In the genomic region with DNA sequence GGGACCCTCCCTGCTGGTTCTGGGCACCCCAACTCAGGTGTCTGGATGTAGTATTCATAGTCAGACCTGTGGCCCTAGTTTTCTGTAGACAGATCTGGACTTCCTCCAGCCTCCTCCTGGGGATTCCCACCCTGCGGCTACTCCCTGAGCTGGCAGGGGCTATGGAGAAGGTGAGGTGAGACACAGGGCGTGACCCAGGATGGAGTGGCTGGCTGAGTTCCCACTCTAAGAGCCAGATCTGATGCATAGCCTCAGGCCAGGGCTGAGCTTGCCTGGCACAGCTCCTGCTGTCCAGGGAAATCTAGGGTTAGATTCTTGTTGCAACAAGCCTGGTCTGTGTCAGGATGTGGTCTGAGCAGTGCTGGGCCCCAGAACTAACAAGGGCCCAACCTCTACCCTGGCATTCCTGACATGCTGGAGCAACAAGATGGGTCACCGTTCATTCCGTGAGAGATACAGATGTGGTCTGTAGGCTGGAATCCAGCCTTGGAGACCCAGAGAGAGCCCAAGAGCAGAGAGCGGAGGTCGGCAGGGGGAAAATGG, we compare ENCODE assay signal across 19 mouse cellular contexts. TPM values are rescaled to one million over a fixed set of nuclear protein-coding genes. Genes with fewer than 3 reads are reported as not detected.
A peak's percentile ranks its signal among the peaks of the same experiment; 100 is the strongest.
DNase-seq lines count a peak whose midpoint lies in the region; ATAC-seq and TF ChIP-seq lines count a peak whose summit lies in the region.
"Had no signal": no experiment of that assay in that cellular context is flagged by ENCODE, and none has a peak within 500 bp of the region (broad histone marks: within the 10 kb centered on the region; RNA-seq: fewer than 3 reads in every experiment).

No protein-coding gene starts in this region.

- H3K27me3 ChIP-seq in heart, embryonic 15.5 days, result no peaks in the 10 kb centered on the region
- no peaks in the 10 kb centered on the region for H3K27me3 ChIP-seq in heart, embryonic 10.5 days (ENCODE audit: insufficient read depth, poor library complexity, severe bottlenecking)
- H3K27me3 ChIP-seq in lung, postnatal 0 days (replicated peaks; ENCODE audit: insufficient read depth, low read length), result no peaks in the 10 kb centered on the region
- H3K27me3 ChIP-seq: embryonic facial prominence, embryonic 12.5 days; hindbrain, embryonic 13.5 days; limb, embryonic 12.5 days; liver, embryonic 15.5 days had no signal

- TF ChIP-seq CTCF in lung, postnatal 0 days (IDR thresholded peaks at IDR 0.05), result no peak

- intact Hi-C loops in left cerebral cortex, postnatal 10 days (cut with DNase I), result no loop called here

- H3K9me3 ChIP-seq in heart, embryonic 15.5 days (replicated peaks), result no peaks in the 10 kb centered on the region
- H3K9me3 ChIP-seq in heart, embryonic 10.5 days, result no peaks in the 10 kb centered on the region
- no peaks in the 10 kb centered on the region for H3K9me3 ChIP-seq in lung, postnatal 0 days (ENCODE audit: low read length)
- H3K9me3 ChIP-seq: embryonic facial prominence, embryonic 12.5 days; hindbrain, embryonic 13.5 days; limb, embryonic 12.5 days; liver, embryonic 15.5 days; megakaryocyte, embryonic 14.5 days had no signal

- H3K9ac ChIP-seq in heart, embryonic 15.5 days, result no peak overlapping the region
- H3K9ac ChIP-seq in lung, postnatal 0 days (replicated peaks; ENCODE audit: low read depth), result no peak overlapping the region
- H3K9ac ChIP-seq: embryonic facial prominence, embryonic 12.5 days; hindbrain, embryonic 13.5 days; limb, embryonic 12.5 days; liver, embryonic 15.5 days had no signal

- H3K4me2 ChIP-seq in heart, embryonic 15.5 days, result no peak overlapping the region
- H3K4me2 ChIP-seq in lung, postnatal 0 days (replicated peaks; ENCODE audit: low read depth, low read length), result no peak overlapping the region
- H3K4me2 ChIP-seq: embryonic facial prominence, embryonic 12.5 days; hindbrain, embryonic 13.5 days; limb, embryonic 12.5 days; liver, embryonic 15.5 days had no signal

- WGBS in heart, embryonic 15.5 days, result 62% methylated on average over 6 of the region's 6 CpGs
- WGBS in heart, embryonic 10.5 days, result 73% methylated on average over 6 of the region's 6 CpGs
- WGBS in lung, postnatal 0 days, result 68% methylated on average over 6 of the region's 6 CpGs

- ATAC-seq in heart, embryonic 15.5 days (replicated peaks; ENCODE audit: insufficient number of reproducible peaks, insufficient read depth, low FRiP score, low read depth), result 0 out of 2 replicates have a peak, but pooled peaks have one; percentile 29
- peak; percentile 59 for ATAC-seq in lung, postnatal 0 days

- no peaks in the 10 kb centered on the region for H3K36me3 ChIP-seq in heart, embryonic 15.5 days
- H3K36me3 ChIP-seq in heart, embryonic 10.5 days, result no peaks in the 10 kb centered on the region
- no peaks in the 10 kb centered on the region for H3K36me3 ChIP-seq in lung, postnatal 0 days (ENCODE audit: insufficient read depth, low read length)
- H3K36me3 ChIP-seq: embryonic facial prominence, embryonic 12.5 days; hindbrain, embryonic 13.5 days; limb, embryonic 12.5 days; liver, embryonic 15.5 days had no signal

- DNase-seq in heart, embryonic 10.5 days (ENCODE audit: low spot score), result no peak
- peak; percentile 88 for DNase-seq in urinary bladder, postnatal 14 days (ENCODE audit: low spot score)
- DNase-seq in urinary bladder, postnatal 25 days (ENCODE audit: low spot score), result no peak
- peak; percentile 62 for DNase-seq in lung, postnatal 0 days (ENCODE audit: low spot score)
- DNase-seq in right cerebral cortex, postnatal 4 days, result no peak
- no peak for DNase-seq in left cerebral cortex, postnatal 10 days (ENCODE audit: extremely low spot score in 1 of 2, low spot score in 2 of 2)
- DNase-seq: adrenal gland, adult 8-10 months; cerebellum, postnatal 36 days; kidney, adult 2 months; kidney, postnatal 36 days; layer of hippocampus, postnatal 36 days; thymus, adult 2 months had no signal

- no peak overlapping the region for H3K27ac ChIP-seq in heart, embryonic 15.5 days
- no peak overlapping the region for H3K27ac ChIP-seq in heart, embryonic 10.5 days
- no peak overlapping the region for H3K27ac ChIP-seq in lung, postnatal 0 days (ENCODE audit: low read length)
- H3K27ac ChIP-seq: embryonic facial prominence, embryonic 12.5 days; hindbrain, embryonic 13.5 days; limb, embryonic 12.5 days; liver, embryonic 15.5 days had no signal

- no peak for TF ChIP-seq EP300 in lung, postnatal 0 days (IDR thresholded peaks at IDR 0.05)

- H3K4me1 ChIP-seq in heart, embryonic 15.5 days (replicated peaks), result 0 out of 2 replicates have a peak, but pooled peaks cover 7% of the 10 kb centered on the region
- peaks cover 11% of the 10 kb centered on the region; the same call in 1 of the 2 replicates for H3K4me1 ChIP-seq in heart, embryonic 10.5 days
- peaks cover 4% of the 10 kb centered on the region; the same call in 1 of the 2 replicates for H3K4me1 ChIP-seq in lung, postnatal 0 days (ENCODE audit: insufficient read depth, low read depth, low read length)
- H3K4me1 ChIP-seq: limb, embryonic 12.5 days; liver, embryonic 15.5 days had no signal

- no peak overlapping the region for H3K4me3 ChIP-seq in heart, embryonic 15.5 days
- H3K4me3 ChIP-seq in heart, embryonic 10.5 days, result no peak overlapping the region
- H3K4me3 ChIP-seq in lung, postnatal 0 days (ENCODE audit: low read depth, low read length), result no peak overlapping the region
- H3K4me3 ChIP-seq: embryonic facial prominence, embryonic 12.5 days; hindbrain, embryonic 13.5 days; limb, embryonic 12.5 days; liver, embryonic 15.5 days; megakaryocyte, embryonic 14.5 days; myocyte had no signal

RNA-seq across cellular contexts. Expression of gene Src, which starts 7.0 kb away (rescaled TPM):
- polyA plus RNA-seq in heart, embryonic 15.5 days (2015; fragmentation: Nextera tagmentation; extraction: Ambion mirVana), result 5.6 and 9.6 TPM in 2 replicates
- 9.3 and 12.7 TPM in 2 replicates for polyA plus RNA-seq in heart, embryonic 10.5 days (2016; fragmentation: Nextera tagmentation; extraction: Ambion mirVana)
- 16.4 and 18.2 TPM in 2 replicates for polyA plus RNA-seq in lung, postnatal 0 days (2015; fragmentation: Nextera tagmentation; extraction: Ambion mirVana)
- 10 to 100 TPM; 83.6 to 84.2 TPM for total RNA-seq in left cerebral cortex, postnatal 10 days (2021)

RNA-seq across cellular contexts. Expression of gene Manbal, which starts 43.8 kb away (rescaled TPM):
- 49.7 and 62.0 TPM in 2 replicates for polyA plus RNA-seq in heart, embryonic 15.5 days (2015; fragmentation: Nextera tagmentation; extraction: Ambion mirVana)
- polyA plus RNA-seq in heart, embryonic 10.5 days (2016; fragmentation: Nextera tagmentation; extraction: Ambion mirVana), result 63.2 and 68.2 TPM in 2 replicates
- 95.7 and 100 TPM in 2 replicates for polyA plus RNA-seq in lung, postnatal 0 days (2015; fragmentation: Nextera tagmentation; extraction: Ambion mirVana)
- 10 to 100 TPM; 85.0 to 88.8 TPM for total RNA-seq in left cerebral cortex, postnatal 10 days (2021)

Comparison
In these comparisons a context has a peak if more than half of its experiments do, and no peak if none do; other contexts are left out.
1. DNase-seq: peak in urinary bladder, postnatal 14 days (single experiment) and lung, postnatal 0 days (single experiment); none in heart, embryonic 10.5 days (single experiment), urinary bladder, postnatal 25 days (single experiment), right cerebral cortex, postnatal 4 days (single experiment) and left cerebral cortex, postnatal 10 days (0 of 2).